Mouse (Mus musculus): Measurements from ENCODE around the gene Hibadh.

The Hibadh gene

GRCm38 (mm10) chr6:52638471-52639185, 1.6 kb downstream of the Hibadh start:
- DNase-seq (ENCODE audit: low spot score): no peak

- no peak for DNase-seq (ENCODE audit: low spot score)
Measured at GRCm38 (mm10) chr6:52637337-52637736, 2.9 kb downstream of the Hibadh start.

GRCm38 (mm10) chr6:52635395-52635794, 4.8 kb downstream of the Hibadh start:
- DNase-seq (ENCODE audit: low spot score): no peak

GRCm38 (mm10) chr6:52630625-52631024, 9.6 kb downstream of the Hibadh start:
- no peak for DNase-seq (ENCODE audit: low spot score)

GRCm38 (mm10) chr6:52629180-52629579, 11.0 kb downstream of the Hibadh start:
- DNase-seq (ENCODE audit: low spot score): no peak

- no peak for DNase-seq (ENCODE audit: low spot score)
Measured at GRCm38 (mm10) chr6:52626735-52627134, 13.5 kb downstream of the Hibadh start.

- DNase-seq (ENCODE audit: low spot score): no peak
Measured at GRCm38 (mm10) chr6:52623741-52624140, 16.4 kb downstream of the Hibadh start.

GRCm38 (mm10) chr6:52621731-52622480, 18.3 kb downstream of the Hibadh start:
- DNase-seq (ENCODE audit: low spot score): no peak

GRCm38 (mm10) chr6:52620090-52620489, 20.1 kb downstream of the Hibadh start:
- DNase-seq (ENCODE audit: low spot score): no peak

- DNase-seq (ENCODE audit: low spot score): no peak
Measured at GRCm38 (mm10) chr6:52609626-52610352, 30.4 kb downstream of the Hibadh start.

- DNase-seq (ENCODE audit: low spot score): no peak
Measured at GRCm38 (mm10) chr6:52608121-52608520, 32.1 kb downstream of the Hibadh start.

- no peak for DNase-seq (ENCODE audit: low spot score)
Measured at GRCm38 (mm10) chr6:52606746-52607347, 33.3 kb downstream of the Hibadh start.

- DNase-seq (ENCODE audit: low spot score): no peak
Measured at GRCm38 (mm10) chr6:52601706-52602642, 38.2 kb downstream of the Hibadh start.

- DNase-seq (ENCODE audit: low spot score): no peak
Measured at GRCm38 (mm10) chr6:52601117-52601516, 39.1 kb downstream of the Hibadh start.

GRCm38 (mm10) chr6:52594752-52595151, 45.4 kb downstream of the Hibadh start:
- no peak for DNase-seq (ENCODE audit: low spot score)

GRCm38 (mm10) chr6:52586564-52586963, 53.6 kb downstream of the Hibadh start:
- DNase-seq (ENCODE audit: low spot score): no peak

GRCm38 (mm10) chr6:52584383-52584782, 55.8 kb downstream of the Hibadh start:
- peak; percentile 13 for DNase-seq (ENCODE audit: low spot score)

- no peak for DNase-seq (ENCODE audit: low spot score)
Measured at GRCm38 (mm10) chr6:52581081-52581480, 59.1 kb downstream of the Hibadh start.

GRCm38 (mm10) chr6:52578322-52578721, 61.9 kb downstream of the Hibadh start:
- DNase-seq (ENCODE audit: low spot score): no peak

- peak; percentile 67 for DNase-seq (ENCODE audit: low spot score)
Measured at GRCm38 (mm10) chr6:52577270-52577669, 62.9 kb downstream of the Hibadh start.

GRCm38 (mm10) chr6:52568706-52569105, 71.5 kb downstream of the Hibadh start:
- DNase-seq (ENCODE audit: low spot score): no peak
